Mouse (Mus musculus) pancreas, adult 10 weeks (tissue): ENCODE measurements around the gene Arid3a. TPM values are rescaled to one million over a fixed set of nuclear protein-coding genes. Genes with fewer than 3 reads are reported as not detected.

Experiments used
- polyA plus RNA-seq: library from polyadenylated mRNA; stranded (reverse); fragments of 350-450 nt; fragmentation: Illumina TruSeq; extraction: RNeasy Lipid Tissue Mini Kit (QIAGEN cat#74804); gene quantifications from one replicate; pipeline ENCODE4 v1.2.3, GENCODE M21; 2015; ENCODE audit warnings: low read depth, low replicate concordance; ENCODE audit not compliant: insufficient read depth

Arid3a gene
- polyA plus RNA-seq = 1.0 TPM

DNA sequence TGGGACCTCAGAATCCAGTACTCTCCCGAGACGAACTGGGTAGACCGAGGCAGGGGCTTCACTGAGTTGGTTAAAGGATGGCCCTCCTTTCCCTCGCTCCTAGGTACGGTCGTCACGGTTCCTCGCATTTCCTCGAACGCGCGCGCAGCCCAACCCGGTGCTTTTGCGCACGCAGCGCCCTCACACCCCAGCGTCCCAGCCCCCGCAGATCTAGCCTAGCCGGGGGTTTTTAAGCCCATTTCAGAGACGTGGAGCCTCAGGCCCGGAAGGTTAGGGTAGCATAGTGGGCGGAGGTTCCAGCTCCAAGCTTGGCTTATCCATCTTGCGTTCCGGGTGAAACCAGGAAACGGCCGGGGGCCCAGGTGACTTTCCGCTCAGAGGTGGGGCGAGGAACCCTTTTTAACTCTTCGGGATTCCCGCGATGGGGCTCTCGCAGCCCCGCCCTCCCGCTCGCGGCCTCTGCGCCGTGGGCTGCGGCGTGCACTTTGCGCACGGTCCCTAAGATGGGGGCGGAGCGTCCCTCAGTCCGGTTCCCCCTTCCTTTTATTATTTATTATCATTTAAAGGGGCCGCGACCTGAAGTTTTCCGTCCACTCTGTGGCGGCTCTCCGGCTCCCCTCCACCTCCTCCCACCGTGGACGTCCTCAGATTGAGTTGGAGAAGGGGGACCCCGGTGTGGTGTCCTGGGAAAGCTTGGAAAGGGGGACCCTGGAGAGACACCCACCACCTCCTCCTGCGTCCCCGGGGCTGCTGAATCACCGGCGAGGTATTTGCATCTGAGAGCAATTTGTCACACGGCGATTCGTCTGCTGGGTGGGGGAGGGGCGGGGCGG lies at the start of gene Arid3a:
TSS of gene Arid3a (plus strand) at position 553 of the 833 bp plus-strand sequence.

DNA sequence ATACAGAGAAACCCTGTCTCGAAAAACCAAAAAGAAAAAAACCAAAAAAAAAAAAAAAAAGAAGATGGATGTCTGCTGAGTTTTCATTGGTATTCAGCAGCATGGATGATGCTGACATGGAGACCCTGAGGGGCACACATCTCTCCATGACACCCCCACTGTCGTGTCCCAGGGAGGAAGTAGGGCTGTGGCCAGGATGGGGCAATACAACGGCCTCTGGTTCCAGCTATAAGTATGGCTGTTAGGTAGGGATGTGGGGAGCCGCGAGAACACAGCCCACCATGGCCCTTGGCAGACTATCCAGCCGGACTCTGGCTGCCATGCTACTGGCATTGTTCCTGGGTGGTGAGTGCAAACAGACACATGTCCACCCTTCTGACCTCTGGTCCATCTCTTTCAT lies 40.8 kb upstream of the Arid3a start, which contains the start of gene Elane:
TSS of gene Elane (plus strand) at position 194 of the 400 bp plus-strand sequence.

GRCm38 (mm10) chr10:79890670-79891069 lies 36.2 kb upstream of the Arid3a start, which contains the start of gene Cfd:
TSS of gene Cfd (plus strand) at chr10:79890853.

GRCm38 (mm10) chr10:79908167-79909091 lies 18.4 kb upstream of the Arid3a start, which contains the start of gene Med16:
TSS of gene Med16 (minus strand) at chr10:79908923.

DNA sequence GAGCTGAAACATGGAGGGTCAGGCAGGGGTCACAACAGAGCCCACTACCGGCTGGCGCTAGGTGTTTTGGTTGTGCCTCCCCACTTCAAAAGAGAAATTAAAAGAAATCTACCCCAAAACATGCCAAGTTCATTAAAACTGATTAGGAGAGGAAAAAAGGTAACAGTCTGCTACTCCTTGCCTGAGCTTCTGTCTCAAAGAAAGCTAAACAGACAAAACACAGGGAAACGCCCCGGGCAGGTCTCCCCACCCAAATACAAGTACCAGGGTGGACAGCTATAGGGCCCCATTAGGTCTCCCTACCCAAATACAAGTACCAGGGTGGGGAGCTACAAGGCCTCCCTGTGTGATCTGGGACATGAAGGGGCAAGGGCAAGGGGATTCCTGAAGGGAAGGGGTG lies 16.3 kb upstream of the Arid3a start, which contains the start of gene Gm26602:
TSS of gene Gm26602 (plus strand) at position 301 of the 400 bp plus-strand sequence.

DNA sequence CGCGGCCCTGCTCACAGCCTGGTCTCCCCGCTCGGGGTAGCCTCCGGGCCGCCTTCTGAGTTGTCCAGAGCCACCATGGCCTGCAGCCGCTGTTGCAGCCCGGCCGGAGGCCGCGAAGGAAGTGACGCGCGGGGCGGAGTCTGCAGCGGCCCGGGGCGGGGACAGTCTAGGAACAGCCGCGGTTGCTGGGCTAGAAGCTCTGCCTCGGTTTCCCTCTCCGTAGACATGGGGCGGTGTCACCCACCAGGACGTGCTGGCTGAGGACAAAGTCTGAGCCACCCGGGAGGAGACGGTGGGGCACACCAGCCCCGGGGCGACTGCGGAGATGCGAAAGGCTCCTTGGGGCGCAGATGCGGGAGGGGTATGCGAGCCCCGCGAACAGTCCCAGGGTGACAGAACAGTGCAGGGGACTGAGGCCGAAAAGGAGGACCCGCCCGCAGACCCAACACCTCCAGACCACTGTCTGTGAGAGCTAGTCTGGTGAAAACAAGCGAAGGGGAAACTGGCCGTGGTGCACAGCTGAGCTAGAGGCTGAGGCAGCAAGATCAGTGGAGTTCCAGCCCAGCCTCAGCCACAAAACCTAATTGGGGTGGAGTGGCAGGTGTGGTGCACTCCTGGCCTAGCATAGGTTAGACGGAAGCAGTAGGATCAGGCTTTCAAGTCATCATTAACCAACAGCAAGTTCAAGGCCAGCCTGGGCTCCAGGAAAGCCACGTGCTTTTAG lies 9.9 kb upstream of the Arid3a start, which contains the start of gene Kiss1r:
TSS of gene Kiss1r (plus strand) at position 164 of the 724 bp plus-strand sequence.

DNA sequence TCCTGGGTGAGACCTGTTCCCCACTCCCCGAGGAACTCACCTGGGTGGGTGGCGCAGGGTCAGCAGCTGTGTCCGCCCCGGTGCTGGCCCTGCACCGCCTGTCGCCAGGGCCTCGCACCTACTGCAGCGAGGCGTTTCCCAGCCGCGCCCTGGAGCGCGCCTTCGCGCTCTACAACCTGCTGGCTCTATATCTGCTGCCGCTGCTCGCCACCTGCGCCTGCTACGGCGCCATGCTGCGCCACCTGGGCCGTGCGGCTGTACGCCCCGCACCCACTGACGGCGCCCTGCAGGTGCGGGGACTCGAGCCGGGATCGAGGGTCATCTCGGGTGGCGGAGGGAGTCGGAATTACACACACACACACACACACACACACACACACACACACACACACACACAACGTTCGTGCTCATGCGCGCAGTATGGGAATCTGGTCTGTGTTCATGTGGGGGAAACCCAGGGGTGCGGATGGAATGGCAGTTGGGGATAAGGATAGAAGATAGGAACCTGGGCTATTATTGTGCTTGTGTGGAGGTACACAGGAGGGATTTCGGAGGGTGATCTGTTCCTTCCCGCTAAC lies 5.8 kb upstream of the Arid3a start, which contains the start of gene R3hdm4:
TSS of gene R3hdm4 (minus strand) at position 251 of the 578 bp plus-strand sequence.

DNA sequence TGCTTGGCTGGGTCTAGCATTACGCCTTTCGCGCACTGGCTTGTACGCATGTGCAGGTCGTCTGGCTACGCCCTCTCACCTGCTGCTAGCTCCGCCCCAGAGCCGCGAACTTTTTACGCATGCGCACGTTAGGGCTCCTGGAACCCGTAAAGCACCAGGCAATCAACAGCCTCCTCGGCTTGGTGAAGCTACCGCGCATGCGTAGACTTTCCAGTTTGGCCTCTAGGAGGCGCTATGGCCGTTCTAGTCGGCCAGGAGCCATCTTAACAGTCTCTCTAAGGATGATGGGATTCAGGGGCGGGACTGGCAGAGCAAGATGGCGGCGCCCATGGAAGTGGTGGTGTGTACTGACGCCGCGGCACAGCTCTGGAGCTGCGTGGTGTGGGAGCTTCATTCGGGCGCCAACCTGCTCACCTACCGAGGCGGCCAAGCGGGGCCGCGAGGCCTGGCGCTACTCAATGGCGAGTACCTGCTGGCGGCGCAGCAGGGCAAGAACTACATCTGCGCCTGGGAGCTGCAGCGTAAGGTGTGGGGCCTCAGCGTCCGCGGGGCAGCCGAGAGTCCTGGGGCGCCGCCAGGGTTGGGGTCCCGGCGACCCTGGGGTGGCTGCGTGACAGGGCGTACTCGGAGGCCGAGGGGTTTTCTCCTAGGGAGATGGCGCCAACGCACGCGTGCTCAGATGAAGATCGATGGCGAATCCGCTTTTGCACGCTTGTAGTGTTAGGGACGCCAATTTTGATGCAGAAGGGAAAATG lies 33.2 kb downstream of the Arid3a start, which contains the start of gene Wdr18:
TSS of gene Wdr18 (plus strand) at position 306 of the 755 bp plus-strand sequence.

GRCm38 (mm10) chr10:79970415-79971182 lies 43.8 kb downstream of the Arid3a start, which contains the start of gene Grin3b:
TSS of gene Grin3b (plus strand) at chr10:79970715.

DNA sequence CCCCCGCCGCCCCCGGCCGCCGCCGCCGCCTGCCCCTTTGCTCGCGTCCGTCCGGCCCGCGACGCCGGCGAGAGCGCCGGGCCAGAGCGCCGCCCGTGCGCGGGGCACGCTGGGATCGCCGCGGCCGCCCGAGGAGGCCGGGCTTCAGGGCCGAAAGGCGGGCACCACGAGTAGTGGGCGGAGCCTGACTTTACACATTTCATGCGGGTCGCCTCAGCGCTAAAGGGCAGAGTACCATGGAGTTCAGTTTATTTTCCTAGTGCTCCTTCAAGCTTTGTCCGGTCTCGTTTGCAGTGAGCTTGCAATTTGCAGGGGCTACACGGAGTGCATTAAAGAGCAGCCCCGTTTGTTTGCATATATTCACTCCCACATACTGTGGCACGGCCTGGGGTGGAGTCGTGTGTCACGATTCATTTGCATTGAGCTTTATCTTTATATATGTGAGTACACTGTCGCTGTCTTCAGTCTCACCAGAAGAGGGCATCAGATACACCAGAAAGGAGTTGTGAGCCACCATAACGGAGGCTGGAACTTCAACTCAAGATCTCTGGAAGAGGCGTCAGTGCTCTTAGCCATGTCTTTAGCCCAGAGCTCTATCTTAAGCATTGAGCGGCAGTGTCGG lies 57.5 kb downstream of the Arid3a start, which contains the start of gene Tmem259:
TSS of gene Tmem259 (minus strand) at position 136 of the 622 bp plus-strand sequence.

DNA sequence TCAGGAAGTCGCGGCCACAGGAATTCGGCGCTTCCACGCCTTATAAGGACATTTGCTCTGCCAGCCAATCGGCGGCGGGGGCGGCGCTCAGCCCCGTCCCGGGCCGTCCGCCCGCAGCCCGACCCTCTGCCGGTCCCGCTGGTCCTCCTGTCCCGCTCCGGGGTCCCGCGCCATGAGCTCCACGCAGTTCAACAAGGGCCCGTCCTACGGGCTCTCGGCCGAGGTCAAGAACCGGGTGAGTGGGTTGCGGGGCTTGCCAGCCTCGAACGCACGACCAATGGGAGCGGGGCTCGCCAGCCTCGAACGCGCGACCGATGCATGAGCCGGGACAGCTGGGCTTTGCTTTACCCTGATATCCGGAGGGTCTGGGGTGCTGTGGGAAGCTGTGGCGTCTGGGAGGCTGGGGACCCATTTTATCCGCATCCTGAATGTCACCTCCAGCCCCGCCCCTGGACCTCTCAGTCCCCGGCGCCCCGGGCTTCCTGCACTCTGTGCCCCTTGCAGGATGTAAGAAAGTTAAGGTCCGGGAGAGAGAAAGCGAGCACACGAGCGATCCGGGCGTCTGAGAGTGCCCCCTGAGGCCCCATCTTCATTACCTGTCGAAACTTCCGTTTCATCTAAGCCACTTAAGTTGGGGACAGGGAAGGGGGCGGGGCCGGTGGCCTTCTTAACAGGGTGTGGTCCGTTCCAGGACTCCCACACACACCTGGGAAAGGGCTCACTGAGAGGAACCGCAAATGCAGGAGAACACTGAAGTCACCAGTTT lies 61.8 kb downstream of the Arid3a start, which contains the start of gene Cnn2:
TSS of gene Cnn2 (plus strand) at position 79 of the 766 bp plus-strand sequence.

DNA sequence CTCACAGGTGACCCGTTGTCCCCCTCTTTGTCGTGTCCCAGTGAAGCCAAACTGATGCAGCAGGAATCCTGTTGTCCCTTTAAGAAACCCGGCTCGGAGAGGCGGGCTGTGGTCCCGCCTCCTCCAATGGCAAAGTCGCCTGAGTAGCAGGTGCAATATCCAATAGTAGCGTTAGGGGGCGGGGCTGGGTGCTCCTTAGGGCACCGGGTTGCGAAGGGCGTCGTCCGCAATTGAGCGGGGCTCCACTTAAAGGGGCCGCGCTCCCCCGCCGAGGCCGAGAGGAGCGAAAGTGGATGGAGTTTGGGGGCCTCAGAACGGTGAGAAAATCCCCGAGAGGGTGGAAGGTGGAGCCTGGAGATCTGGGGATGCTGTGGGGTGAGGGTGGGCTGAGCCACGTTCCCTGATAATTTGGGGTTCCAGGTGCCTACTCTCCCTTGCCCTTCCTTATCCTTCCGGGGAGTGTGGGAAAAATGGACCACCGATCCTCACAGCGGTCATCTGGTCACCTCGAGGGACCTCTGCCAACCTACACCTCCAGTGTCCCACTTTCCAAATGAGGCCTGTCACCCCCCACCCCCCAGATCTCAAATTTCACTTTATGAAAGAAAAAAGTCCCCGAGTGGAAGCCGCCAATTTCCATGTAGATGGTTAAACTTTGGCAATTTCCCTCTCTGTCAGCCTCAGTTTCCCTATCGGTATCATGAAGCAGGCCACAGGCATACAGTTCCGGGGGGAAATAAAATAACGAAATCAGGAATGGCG lies 69.6 kb downstream of the Arid3a start, which contains the start of gene Abca7:
TSS of gene Abca7 (plus strand) at position 223 of the 762 bp plus-strand sequence.

Other genes with a start within 250 kb of the Arid3a start
- 47.7 TPM for gene Cdc34, start 244.8 kb upstream of the Arid3a start, polyA plus RNA-seq
- 0.74 TPM for gene Gzmm, start 238.0 kb upstream of the Arid3a start, polyA plus RNA-seq
- 168 TPM for gene Bsg, start 222.6 kb upstream of the Arid3a start, polyA plus RNA-seq
- 0.83 TPM for gene Hcn2, start 210.4 kb upstream of the Arid3a start, polyA plus RNA-seq
- 29.7 TPM for gene Polrmt, start 180.5 kb upstream of the Arid3a start, polyA plus RNA-seq
- gene Fgf22, start 172.0 kb upstream of the Arid3a start, polyA plus RNA-seq = not detected
- gene Rnf126, start 160.1 kb upstream of the Arid3a start, polyA plus RNA-seq = 22.3 TPM
- 7.2 TPM for gene Fstl3, start 149.8 kb upstream of the Arid3a start, polyA plus RNA-seq
- gene Prss57, start 136.1 kb upstream of the Arid3a start, polyA plus RNA-seq = not detected
- gene Palm, start 133.5 kb upstream of the Arid3a start, polyA plus RNA-seq = 13.2 TPM
- gene Misp, start 106.1 kb upstream of the Arid3a start, polyA plus RNA-seq = 1.3 TPM
- gene Ptbp1, start 72.6 kb upstream of the Arid3a start, polyA plus RNA-seq = 39.5 TPM
- 1.1 TPM for gene Prtn3, start 52.6 kb upstream of the Arid3a start, polyA plus RNA-seq
- gene Plppr3, start 52.4 kb upstream of the Arid3a start, polyA plus RNA-seq = 2.6 TPM
- not detected for gene Elane, start 40.8 kb upstream of the Arid3a start, polyA plus RNA-seq
- gene Cfd, start 36.2 kb upstream of the Arid3a start, polyA plus RNA-seq = 168 TPM
- gene Med16, start 18.1 kb upstream of the Arid3a start, polyA plus RNA-seq = 4.0 TPM
- not detected for gene Gm26602, start 16.2 kb upstream of the Arid3a start, polyA plus RNA-seq
- gene Kiss1r, start 10.1 kb upstream of the Arid3a start, polyA plus RNA-seq = not detected
- gene R3hdm4, start 5.8 kb upstream of the Arid3a start, polyA plus RNA-seq = 19.0 TPM
- 6.9 TPM for gene Wdr18, start 33.1 kb downstream of the Arid3a start, polyA plus RNA-seq
- not detected for gene Grin3b, start 43.7 kb downstream of the Arid3a start, polyA plus RNA-seq
- 36.8 TPM for gene Tmem259, start 57.3 kb downstream of the Arid3a start, polyA plus RNA-seq
- 13.6 TPM for gene Cnn2, start 61.5 kb downstream of the Arid3a start, polyA plus RNA-seq
- gene Abca7, start 69.5 kb downstream of the Arid3a start, polyA plus RNA-seq = 6.0 TPM
- gene Arhgap45, start 89.6 kb downstream of the Arid3a start, polyA plus RNA-seq = 4.5 TPM
- 33.6 TPM for gene Polr2e, start 112.8 kb downstream of the Arid3a start, polyA plus RNA-seq
- 266 TPM for gene Gpx4, start 120.1 kb downstream of the Arid3a start, polyA plus RNA-seq
- gene Sbno2, start 178.5 kb downstream of the Arid3a start, polyA plus RNA-seq = 6.5 TPM
- 77.4 TPM for gene Stk11, start 188.8 kb downstream of the Arid3a start, polyA plus RNA-seq
- gene Atp5d, start 211.6 kb downstream of the Arid3a start, polyA plus RNA-seq = 84.2 TPM
- gene Cbarp, start 213.8 kb downstream of the Arid3a start, polyA plus RNA-seq = 5.9 TPM
- gene Midn, start 221.2 kb downstream of the Arid3a start, polyA plus RNA-seq = 10.8 TPM
- 33.4 TPM for gene Cirbp, start 238.9 kb downstream of the Arid3a start, polyA plus RNA-seq
- 7.2 TPM for gene 1600002K03Rik, start 245.9 kb downstream of the Arid3a start, polyA plus RNA-seq